Mouse (Mus musculus) liver, embryonic 16.5 days (tissue): ENCODE results near the gene Hcn3. TPM values are rescaled to one million over a fixed set of nuclear protein-coding genes. Genes with fewer than 3 reads are reported as not detected.

Experiments
- ATAC-seq: fragments of 200-750 bp; cut with Nextera tagmentation; 2 replicates; pipeline ENCODE4 v1.8.0; 2017; ENCODE audit warnings: low read depth, mild to moderate bottlenecking, moderate number of reproducible peaks, moderate library complexity
- H3K27ac ChIP-seq: fragments of 300-500 bp; sonication (generic); 2 replicates; pipeline ENCODE4 v1.5.1; 2014; ENCODE audit warnings: mild to moderate bottlenecking, low read length
- H3K27me3 ChIP-seq: fragments of 300-500 bp; sonication (generic); 2 replicates; pipeline ENCODE4 v1.6.1; 2014; ENCODE audit warnings: low read depth, low read length, mixed read lengths; ENCODE audit not compliant: control insufficient read depth, insufficient read depth
- H3K36me3 ChIP-seq: fragments of 300-500 bp; sonication (generic); 2 replicates; pipeline ENCODE4 v1.6.1; 2014; ENCODE audit warnings: mild to moderate bottlenecking; ENCODE audit not compliant: control insufficient read depth, insufficient read depth
- H3K4me1 ChIP-seq: fragments of 300-500 bp; sonication (generic); 2 replicates; pipeline ENCODE4 v1.6.1; 2014; ENCODE audit warnings: low read depth, low read length, mixed read lengths; ENCODE audit not compliant: control insufficient read depth
- H3K4me2 ChIP-seq: fragments of 300-500 bp; sonication (generic); 2 replicates; pipeline ENCODE4 v1.6.1; 2014; ENCODE audit warnings: low read depth, low read length, mixed read lengths
- H3K4me3 ChIP-seq: fragments of 300-500 bp; sonication (generic); 2 replicates; pipeline ENCODE4 v1.5.1; 2014; ENCODE audit warnings: low read depth, mild to moderate bottlenecking, low read length
- H3K9ac ChIP-seq: fragments of 300-500 bp; sonication (generic); 2 replicates; pipeline ENCODE4 v1.6.1; 2014; ENCODE audit warnings: low read depth, low read length
- H3K9me3 ChIP-seq: fragments of 300-500 bp; sonication (generic); replicated peaks from 2 replicates; pipeline ENCODE4 v1.6.1; 2016; ENCODE audit warnings: low read length; ENCODE audit not compliant: control insufficient read depth
- WGBS: fragments of 180-500 bp; shearing (Covaris S2); extraction: QIAGEN DNeasy Blood & Tissue Kit; methylation state at CpG from one replicate; pipeline ENCODE4 v1.1.7; 2014; ENCODE audit not compliant: insufficient replicate concordance; 5-methylcytosine and 5-hydroxymethylcytosine counted together
- polyA plus RNA-seq: library from polyadenylated mRNA; unstranded; fragments of >200 nt; fragmentation: Nextera tagmentation; extraction: Ambion mirVana; gene quantifications from 2 replicates; pipeline ENCODE4 v1.2.1, GENCODE M21; 2015

The Hcn3 gene
- polyA plus RNA-seq, 1 experiment from 2014 or later, result 0.32 TPM

DNA sequence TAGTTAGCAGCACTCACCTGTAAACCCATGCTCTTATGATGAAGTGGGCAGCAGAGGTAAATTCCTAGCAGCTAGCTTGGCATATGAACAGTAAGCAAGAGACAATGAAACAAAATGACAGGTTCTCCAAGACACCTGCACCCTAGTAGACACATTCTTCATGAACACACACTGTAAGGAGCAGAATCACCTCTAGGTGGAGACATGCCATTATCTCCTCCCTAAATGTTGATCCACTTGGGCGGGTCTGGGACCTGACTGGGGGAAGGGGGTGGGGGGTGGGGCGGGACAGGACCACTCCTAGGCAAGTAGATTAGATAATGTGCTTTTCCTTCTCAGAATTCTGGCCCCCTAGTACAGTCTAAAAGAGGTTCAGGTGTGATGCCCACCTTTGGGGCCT lies 44.5 kb downstream of the Hcn3 start:
- peak overlapping the region; percentile 46; the same call in 1 of the 2 replicates for H3K4me2 ChIP-seq

GRCm38 (mm10) chr3:89113058-89113457 lies 46.9 kb downstream of the Hcn3 start:
- ATAC-seq, result peak; percentile 74
- no peaks in the 10 kb centered on the region for H3K36me3 ChIP-seq
- H3K27me3 ChIP-seq, result no peaks in the 10 kb centered on the region
- peaks cover 26% of the 10 kb centered on the region for H3K4me1 ChIP-seq
- H3K27ac ChIP-seq, result 0 out of 2 replicates have a peak overlapping the region, but pooled peaks have one; percentile 56
- no peak overlapping the region for H3K4me2 ChIP-seq
- H3K9me3 ChIP-seq, result no peaks in the 10 kb centered on the region
- 69% methylated on average over 4 of the region's 4 CpGs for WGBS
- no peak overlapping the region for H3K9ac ChIP-seq
- no peak overlapping the region for H3K4me3 ChIP-seq

More for the DNA sequence above, 44.5 kb downstream of the Hcn3 start:
- 2% methylated on average over 2 of the region's 2 CpGs for WGBS
- Histone ChIP-seq H3K27me3 (no peaks in the 10 kb centered on the region), H3K9ac (0 out of 2 replicates have a peak overlapping the region, but pooled peaks have one; percentile 24), H3K27ac (0 out of 2 replicates have a peak overlapping the region, but pooled peaks have one; percentile 41), H3K36me3 (no peaks in the 10 kb centered on the region), H3K4me1 (peaks cover 26% of the 10 kb centered on the region), H3K9me3 (no peaks in the 10 kb centered on the region), H3K4me3 (peak overlapping the region; percentile 17; the same call in 1 of the 2 replicates)
- peak; percentile 81 for ATAC-seq

- ATAC-seq, result no peak
- Histone ChIP-seq H3K9me3 (no peaks in the 10 kb centered on the region), H3K4me3 (no peak overlapping the region), H3K27me3 (no peaks in the 10 kb centered on the region), H3K4me1 (peaks cover 2% of the 10 kb centered on the region; the same call in 1 of the 2 replicates), H3K4me2 (no peak overlapping the region), H3K9ac (no peak overlapping the region), H3K27ac (no peak overlapping the region), H3K36me3 (no peaks in the 10 kb centered on the region)
- WGBS, result 44% methylated on average over 1 of the region's 1 CpGs
These were observed 51.9 kb downstream of the Hcn3 start for GRCm38 (mm10) chr3:89108146-89108545.

DNA sequence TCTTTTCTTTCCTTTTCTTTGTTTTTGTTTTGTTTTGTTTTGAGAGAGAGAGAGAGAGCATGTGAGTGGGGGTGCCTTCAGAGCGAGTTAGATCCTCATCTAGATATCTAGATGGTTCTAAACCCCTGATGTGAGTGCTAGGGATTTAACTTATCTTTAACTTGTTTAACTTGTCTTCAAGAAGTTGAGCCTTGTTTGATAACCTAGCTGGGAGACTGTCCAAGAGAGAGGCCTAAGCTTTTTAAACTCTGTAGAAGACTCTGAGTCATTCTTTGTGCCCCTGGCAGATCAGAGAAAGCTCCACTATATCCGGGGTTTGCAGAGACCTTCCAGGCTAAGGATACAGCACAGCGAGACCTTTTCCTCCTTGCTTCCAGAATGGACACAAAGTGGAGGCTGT lies 52.5 kb downstream of the Hcn3 start:
- Histone ChIP-seq H3K27me3 (no peaks in the 10 kb centered on the region), H3K4me3 (no peak overlapping the region), H3K27ac (no peak overlapping the region), H3K4me1 (peaks cover 8% of the 10 kb centered on the region), H3K36me3 (no peaks in the 10 kb centered on the region), H3K9me3 (no peaks in the 10 kb centered on the region), H3K4me2 (no peak overlapping the region), H3K9ac (no peak overlapping the region)
- WGBS, result 36% methylated on average over 3 of the region's 3 CpGs
- no peak for ATAC-seq

DNA sequence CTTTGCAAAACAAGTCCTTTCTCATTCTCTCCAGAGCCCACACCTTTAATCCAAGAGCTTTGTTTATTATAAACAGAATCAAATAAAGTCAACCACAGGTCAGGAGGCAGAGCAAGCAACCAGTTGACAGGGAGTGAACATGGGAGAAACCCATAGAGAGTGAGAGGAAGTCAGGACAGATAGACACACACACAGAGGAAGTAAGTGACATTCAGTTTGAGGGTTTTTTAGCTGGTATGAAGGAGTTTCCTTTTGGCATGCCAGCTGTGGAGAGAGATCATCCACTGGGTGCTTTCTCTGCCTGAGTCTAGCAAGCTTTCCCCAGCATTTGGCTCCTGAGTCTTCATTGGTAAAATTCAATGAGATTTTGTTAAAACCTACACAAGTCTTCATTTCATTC lies 53.1 kb downstream of the Hcn3 start:
- no peak overlapping the region for H3K4me2 ChIP-seq
- H3K9ac ChIP-seq, result no peak overlapping the region
- no peak overlapping the region for H3K27ac ChIP-seq
- H3K9me3 ChIP-seq, result no peaks in the 10 kb centered on the region
- H3K27me3 ChIP-seq, result no peaks in the 10 kb centered on the region
- no peaks in the 10 kb centered on the region for H3K36me3 ChIP-seq
- H3K4me1 ChIP-seq, result peaks cover 12% of the 10 kb centered on the region
- no peak for ATAC-seq
- no peak overlapping the region for H3K4me3 ChIP-seq

- no peak overlapping the region for H3K4me3 ChIP-seq
- peak overlapping the region; percentile 53 for H3K27ac ChIP-seq
- no peak overlapping the region for H3K9ac ChIP-seq
- H3K36me3 ChIP-seq, result peaks cover 5% of the 10 kb centered on the region; the same call in 1 of the 2 replicates
- H3K27me3 ChIP-seq, result no peaks in the 10 kb centered on the region
- 35% methylated on average over 4 of the region's 4 CpGs for WGBS
- peaks cover 34% of the 10 kb centered on the region for H3K4me1 ChIP-seq
- no peak for ATAC-seq
- H3K9me3 ChIP-seq, result no peaks in the 10 kb centered on the region
- H3K4me2 ChIP-seq, result no peak overlapping the region
These were observed 56.8 kb downstream of the Hcn3 start for GRCm38 (mm10) chr3:89103291-89103595.

DNA sequence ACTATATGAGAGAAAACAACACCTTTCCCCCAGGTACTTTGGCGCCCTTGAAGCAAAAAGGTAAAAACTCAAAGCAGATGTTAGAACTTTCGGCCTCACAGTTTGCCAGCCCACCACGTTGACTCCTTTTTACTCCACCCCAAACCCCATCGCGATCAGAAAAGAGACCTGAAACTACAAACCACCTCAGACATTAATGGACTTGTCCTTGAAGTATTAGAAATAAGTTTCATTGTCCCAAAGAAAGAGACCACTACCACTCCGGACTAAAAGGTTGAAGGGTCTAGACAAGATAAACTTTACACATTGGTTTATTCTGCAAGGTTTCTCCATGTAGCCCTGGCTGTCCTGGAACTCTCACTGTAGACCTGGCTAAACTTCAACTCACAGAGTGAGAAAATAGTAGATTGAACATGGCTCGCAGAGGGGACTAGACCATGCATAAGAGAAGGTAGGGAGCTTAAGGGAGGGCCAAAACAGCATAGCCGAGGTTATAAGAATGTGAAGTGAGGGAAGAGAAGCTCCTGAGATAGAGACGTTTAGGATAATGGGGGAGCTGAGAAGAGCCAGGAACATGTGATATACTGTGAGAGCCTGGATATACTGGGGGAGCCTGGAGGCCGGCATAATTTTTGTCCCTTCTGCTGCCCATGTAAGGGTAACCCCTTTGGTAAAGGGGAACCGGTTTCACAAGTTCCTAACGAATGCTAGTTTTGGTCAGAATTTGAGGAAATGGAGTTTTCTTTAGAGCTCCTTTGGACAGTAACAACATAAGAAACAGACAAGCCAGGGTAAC lies 57.3 kb downstream of the Hcn3 start:
- peak overlapping the region; percentile 56; the same call in 1 of the 2 replicates for H3K9ac ChIP-seq

GRCm38 (mm10) chr3:89101812-89102494 lies 58.0 kb downstream of the Hcn3 start, which contains the start of gene Fdps:
Fdps (minus strand) TSS chr3:89101959.
- peak; percentile 98 for ATAC-seq
- H3K4me3 ChIP-seq, result peak within 1 kb of the TSS; percentile 75

More for the DNA sequence above, 57.3 kb downstream of the Hcn3 start:
- peaks cover 36% of the 10 kb centered on the region for H3K4me1 ChIP-seq
- H3K27me3 ChIP-seq, result no peaks in the 10 kb centered on the region
- peak overlapping the region; percentile 75 for H3K4me3 ChIP-seq
- no peaks in the 10 kb centered on the region for H3K9me3 ChIP-seq
- peak overlapping the region; percentile 72 for H3K4me2 ChIP-seq
- peak overlapping the region; percentile 53 for H3K27ac ChIP-seq
- H3K36me3 ChIP-seq, result peaks cover 5% of the 10 kb centered on the region; the same call in 1 of the 2 replicates
- WGBS, result 51% methylated on average over 12 of the region's 12 CpGs
- no peak for ATAC-seq

DNA sequence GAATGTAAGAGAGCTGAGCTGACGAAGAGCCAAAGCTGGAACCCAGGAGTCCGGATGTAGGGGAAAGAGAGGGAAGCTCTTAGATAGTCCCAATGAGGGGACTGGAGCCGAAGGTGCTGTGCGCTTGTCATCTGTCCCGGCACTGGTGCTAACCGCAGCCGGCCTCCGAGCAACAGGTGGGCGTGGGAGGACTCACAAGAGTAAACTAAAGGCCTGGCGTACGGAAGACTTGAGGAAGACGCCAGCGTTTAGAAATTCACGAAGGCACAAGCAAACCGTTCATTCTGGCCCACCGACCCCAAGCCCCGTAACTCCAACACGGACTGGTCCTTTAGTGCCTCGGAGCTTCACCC lies 58.6 kb downstream of the Hcn3 start:
- Histone ChIP-seq H3K4me2 (peak overlapping the region; percentile 78), H3K27me3 (no peaks in the 10 kb centered on the region), H3K4me1 (peaks cover 36% of the 10 kb centered on the region), H3K4me3 (peak overlapping the region; percentile 75), H3K9ac (peak overlapping the region; percentile 71), H3K27ac (peak overlapping the region; percentile 83), H3K36me3 (peaks cover 13% of the 10 kb centered on the region), H3K9me3 (no peaks in the 10 kb centered on the region)
- 0% methylated on average over 19 of the region's 19 CpGs for WGBS
- ATAC-seq, result peak; percentile 26; the same call in 1 of the 2 replicates

More at GRCm38 (mm10) chr3:89101812-89102494, 58.0 kb downstream of the Hcn3 start, which contains the start of gene Fdps:
- Histone ChIP-seq H3K9ac (peak within 1 kb of the TSS; percentile 71), H3K4me2 (peak within 1 kb of the TSS; percentile 78), H3K4me1 (peaks cover 36% of the 10 kb centered on the region), H3K9me3 (no peaks in the 10 kb centered on the region), H3K36me3 (peaks cover 8% of the 10 kb centered on the region), H3K27ac (peak within 1 kb of the TSS; percentile 83), H3K27me3 (no peaks in the 10 kb centered on the region)
- WGBS, result under 1% methylated on average over 26 of the region's 26 CpGs
